Mouse (Mus musculus) stomach, embryonic 14.5 days (tissue): ENCODE measurements around the gene Wdr19. TPM values are rescaled to one million over a fixed set of nuclear protein-coding genes. Genes with fewer than 3 reads are reported as not detected.
"Not testable (repeated sequence)": the region's sequence is repeated elsewhere in the genome, so short reads cannot be mapped to it uniquely, and the experiment has no call there.

ENCODE experiments used
- ATAC-seq: fragments of 200-750 bp; cut with Nextera tagmentation; 2 replicates; pipeline ENCODE4 v1.8.0; 2017; ENCODE audit warnings: low read depth, moderate TSS enrichment; ENCODE audit not compliant: insufficient number of reproducible peaks, insufficient read depth, low FRiP score
- H3K27ac ChIP-seq: fragments of 300-500 bp; sonication (generic); 2 replicates; pipeline ENCODE4 v1.5.1; 2014; ENCODE audit warnings: mild to moderate bottlenecking, low read length, moderate library complexity, mixed read lengths
- H3K27me3 ChIP-seq: fragments of 300-500 bp; sonication (generic); 2 replicates; pipeline ENCODE4 v1.6.1; 2014; ENCODE audit warnings: low read length, control low read depth, mixed read lengths; ENCODE audit not compliant: control insufficient read depth, insufficient read depth
- H3K36me3 ChIP-seq: fragments of 300-500 bp; sonication (generic); 2 replicates; pipeline ENCODE4 v1.6.1; 2014; ENCODE audit warnings: mild to moderate bottlenecking, control low read depth, low read length, moderate library complexity, mixed read lengths; ENCODE audit not compliant: control insufficient read depth, insufficient read depth
- H3K4me1 ChIP-seq: fragments of 300-500 bp; sonication (generic); 2 replicates; pipeline ENCODE4 v1.6.1; 2014; ENCODE audit warnings: low read length, control low read depth, mixed read lengths; ENCODE audit not compliant: control insufficient read depth, insufficient read depth
- H3K4me2 ChIP-seq: fragments of 300-500 bp; sonication (generic); replicated peaks from 2 replicates; pipeline ENCODE4 v1.6.1; 2014; ENCODE audit warnings: low read depth, low read length, control low read depth
- H3K4me3 ChIP-seq: fragments of 300-500 bp; sonication (generic); 2 replicates; pipeline ENCODE4 v1.5.1; 2014; ENCODE audit warnings: low read depth, low read length, control low read depth
- H3K9ac ChIP-seq: fragments of 300-500 bp; sonication (generic); replicated peaks from 2 replicates; pipeline ENCODE4 v1.6.1; 2014; ENCODE audit warnings: low read depth, mild to moderate bottlenecking, control low read depth, low read length, moderate library complexity, mixed read lengths
- H3K9me3 ChIP-seq: fragments of 300-500 bp; sonication (generic); 2 replicates; pipeline ENCODE4 v1.6.1; 2016; ENCODE audit warnings: low read depth, low read length, control low read depth; ENCODE audit not compliant: control insufficient read depth
- WGBS: fragments of 180-500 bp; shearing (Covaris S2); extraction: QIAGEN DNeasy Blood & Tissue Kit; methylation state at CpG from one replicate; pipeline ENCODE4 v1.1.7; 2014; 5-methylcytosine and 5-hydroxymethylcytosine counted together
- polyA plus RNA-seq: library from polyadenylated mRNA; unstranded; fragments of >200 nt; fragmentation: Nextera tagmentation; extraction: Ambion mirVana; gene quantifications from 2 replicates; pipeline ENCODE4 v1.2.1, GENCODE M21; 2014

Wdr19 gene
- polyA plus RNA-seq, 1 experiment from 2014 or later, result 10.6 TPM

DNA sequence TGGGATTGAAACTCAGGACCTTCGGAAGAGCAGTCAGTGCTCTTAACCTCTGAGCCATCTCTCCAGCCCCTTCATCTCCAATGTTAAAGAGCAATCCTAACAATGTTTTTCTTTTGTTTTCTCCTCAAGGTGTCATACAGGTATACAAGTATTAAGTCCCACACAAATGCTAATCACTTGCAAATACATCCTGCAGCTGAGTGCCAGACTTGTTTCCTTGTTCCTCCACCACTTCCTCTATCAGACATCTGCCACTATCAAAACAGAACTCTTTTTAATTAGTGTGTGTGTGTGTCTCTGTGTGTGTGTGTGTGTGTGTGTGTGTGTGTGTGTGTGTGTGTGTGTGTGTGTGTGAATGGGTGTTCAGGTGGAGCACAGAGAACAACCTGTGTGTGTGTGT, 100.1 kb downstream of the Wdr19 start:
- H3K4me3 ChIP-seq, ATAC-seq, H3K4me1 ChIP-seq, H3K4me2 ChIP-seq, H3K27me3 ChIP-seq, H3K9ac ChIP-seq, H3K9me3 ChIP-seq, H3K27ac ChIP-seq: not testable (repeated sequence)
- H3K36me3 ChIP-seq, result peaks cover 28% of the 10 kb centered on the region
- WGBS, result 86% methylated on average over 1 of the region's 1 CpGs

DNA sequence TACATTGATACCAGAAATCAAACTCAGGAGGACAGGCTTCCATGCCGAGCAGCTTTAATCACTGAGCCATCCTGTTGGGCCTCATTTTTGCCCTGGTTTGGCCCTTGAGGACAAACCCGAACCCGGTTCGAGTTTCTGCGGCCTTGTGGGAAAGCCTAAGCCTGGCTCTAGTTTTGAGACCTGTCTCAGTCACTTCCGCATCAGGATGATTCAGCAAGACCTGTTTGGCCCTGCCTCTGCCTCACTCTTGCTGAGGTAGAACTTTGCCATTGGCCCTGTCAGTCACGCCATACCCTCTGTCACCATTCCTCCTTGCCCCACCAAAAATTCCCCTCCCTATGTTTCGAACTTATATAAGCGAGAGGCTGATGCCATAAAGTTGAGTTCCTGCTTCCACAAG, 100.6 kb downstream of the Wdr19 start:
- H3K4me1 ChIP-seq, result no peaks in the 10 kb centered on the region
- H3K4me3 ChIP-seq, result no peak overlapping the region
- no peak overlapping the region for H3K4me2 ChIP-seq
- peaks cover 28% of the 10 kb centered on the region for H3K36me3 ChIP-seq
- no peaks in the 10 kb centered on the region for H3K9me3 ChIP-seq
- no peak overlapping the region for H3K9ac ChIP-seq
- H3K27me3 ChIP-seq, result no peaks in the 10 kb centered on the region
- ATAC-seq, result no peak
- H3K27ac ChIP-seq, result no peak overlapping the region
- WGBS, result 89% methylated on average over 9 of the region's 9 CpGs

DNA sequence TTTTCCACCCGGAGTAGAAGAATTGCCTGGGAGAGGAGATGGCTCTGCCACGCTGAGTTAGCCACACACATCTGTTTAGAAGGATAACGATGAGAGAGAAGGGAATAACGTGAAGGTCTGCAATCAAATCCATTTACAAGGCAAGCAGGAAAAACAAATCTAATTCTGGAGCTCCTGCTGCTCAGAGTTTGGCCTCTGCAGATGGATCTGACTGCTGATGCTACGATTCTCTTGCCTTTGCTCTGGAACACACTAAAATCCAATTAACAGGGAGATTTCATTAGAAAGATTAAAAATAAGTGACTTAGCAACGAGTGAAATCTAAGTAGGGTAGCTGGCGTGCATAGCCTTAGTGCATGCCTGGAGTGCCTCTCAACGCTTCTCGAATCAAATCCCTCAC, 106.0 kb downstream of the Wdr19 start:
- Histone ChIP-seq H3K4me3 (no peak overlapping the region), H3K4me1 (no peaks in the 10 kb centered on the region), H3K9me3 (no peaks in the 10 kb centered on the region), H3K9ac (no peak overlapping the region), H3K36me3 (peaks cover 25% of the 10 kb centered on the region), H3K27me3 (no peaks in the 10 kb centered on the region), H3K27ac (no peak overlapping the region), H3K4me2 (no peak overlapping the region)
- 79% methylated on average over 9 of the region's 9 CpGs for WGBS
- no peak for ATAC-seq

DNA sequence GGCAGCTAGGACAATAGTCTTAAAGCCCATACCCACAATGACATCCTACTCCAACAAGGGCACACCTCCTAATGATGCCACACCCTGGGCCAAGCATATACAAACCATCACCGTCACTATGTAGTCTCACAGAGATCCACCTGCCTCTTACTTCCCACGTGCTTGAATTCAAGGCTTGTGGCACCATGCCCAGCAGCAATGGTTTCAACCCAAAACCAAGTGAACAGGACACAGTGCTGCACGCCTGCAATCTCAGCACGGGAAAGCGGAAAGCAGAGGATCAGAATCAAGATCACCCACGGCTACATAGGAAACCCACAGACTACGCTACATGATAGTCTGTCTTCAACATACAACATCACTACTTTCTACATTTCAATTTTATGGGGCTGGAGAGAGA, 108.7 kb downstream of the Wdr19 start:
- 95% methylated on average over 7 of the region's 7 CpGs for WGBS

DNA sequence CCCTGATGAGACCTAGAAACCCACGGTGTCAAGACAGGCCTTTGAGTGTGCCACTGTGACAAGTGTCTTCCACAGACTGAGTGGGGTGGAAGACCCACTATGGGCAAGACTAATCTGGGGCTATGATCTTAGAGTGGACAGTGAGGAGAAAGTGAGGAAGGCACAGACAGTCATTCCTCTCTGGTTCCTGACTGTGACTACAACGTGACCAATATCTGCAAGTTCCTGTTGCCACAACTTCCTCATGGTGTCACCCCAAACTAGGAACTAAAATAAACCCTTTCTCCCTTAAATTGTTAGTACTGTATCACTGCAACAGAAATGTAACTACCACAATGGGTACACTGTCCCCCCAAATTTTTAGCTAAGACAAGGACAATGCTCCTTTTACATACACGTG, 109.4 kb downstream of the Wdr19 start:
- no peak for ATAC-seq
- Histone ChIP-seq H3K4me2 (no peak overlapping the region), H3K9ac (no peak overlapping the region), H3K4me1 (no peaks in the 10 kb centered on the region), H3K9me3 (no peaks in the 10 kb centered on the region), H3K27me3 (no peaks in the 10 kb centered on the region), H3K36me3 (peaks cover 29% of the 10 kb centered on the region), H3K4me3 (no peak overlapping the region), H3K27ac (no peak overlapping the region)
- 89% methylated on average over 3 of the region's 3 CpGs for WGBS

More for the DNA sequence above, 108.7 kb downstream of the Wdr19 start:
- H3K36me3 ChIP-seq, result peaks cover 28% of the 10 kb centered on the region
- no peak overlapping the region for H3K4me3 ChIP-seq
- ATAC-seq, result no peak
- H3K27me3 ChIP-seq, result no peaks in the 10 kb centered on the region
- H3K9ac ChIP-seq, result no peak overlapping the region
- H3K4me1 ChIP-seq, result no peaks in the 10 kb centered on the region
- H3K9me3 ChIP-seq, result no peaks in the 10 kb centered on the region
- no peak overlapping the region for H3K4me2 ChIP-seq
- no peak overlapping the region for H3K27ac ChIP-seq

Other genes with a start within 250 kb of the Wdr19 start
- gene Tlr6, start 239.6 kb upstream of the Wdr19 start, polyA plus RNA-seq, result 0.90 and 1.6 TPM in 2 replicates
- 50.2 and 56.0 TPM in 2 replicates for gene Fam114a1, start 229.6 kb upstream of the Wdr19 start, polyA plus RNA-seq
- 0.56 and 0.72 TPM in 2 replicates for gene Tmem156, start 107.6 kb upstream of the Wdr19 start, polyA plus RNA-seq
- gene Klhl5, start 92.2 kb upstream of the Wdr19 start, polyA plus RNA-seq, result 16.5 and 20.5 TPM in 2 replicates
- gene Rfc1, start 136.0 kb downstream of the Wdr19 start, polyA plus RNA-seq, result 108 and 113 TPM in 2 replicates
- 0.13 and 0.29 TPM in 2 replicates for gene Klb, start 148.6 kb downstream of the Wdr19 start, polyA plus RNA-seq
- gene Rpl9, start 191.7 kb downstream of the Wdr19 start, polyA plus RNA-seq, result 1,227 and 1,298 TPM in 2 replicates
- gene Lias, start 191.8 kb downstream of the Wdr19 start, polyA plus RNA-seq, result 60.0 and 60.3 TPM in 2 replicates
- 120 and 134 TPM in 2 replicates for gene Ugdh, start 236.3 kb downstream of the Wdr19 start, polyA plus RNA-seq